19 mouse cellular contexts compared by ENCODE assay signal in the genomic region with DNA sequence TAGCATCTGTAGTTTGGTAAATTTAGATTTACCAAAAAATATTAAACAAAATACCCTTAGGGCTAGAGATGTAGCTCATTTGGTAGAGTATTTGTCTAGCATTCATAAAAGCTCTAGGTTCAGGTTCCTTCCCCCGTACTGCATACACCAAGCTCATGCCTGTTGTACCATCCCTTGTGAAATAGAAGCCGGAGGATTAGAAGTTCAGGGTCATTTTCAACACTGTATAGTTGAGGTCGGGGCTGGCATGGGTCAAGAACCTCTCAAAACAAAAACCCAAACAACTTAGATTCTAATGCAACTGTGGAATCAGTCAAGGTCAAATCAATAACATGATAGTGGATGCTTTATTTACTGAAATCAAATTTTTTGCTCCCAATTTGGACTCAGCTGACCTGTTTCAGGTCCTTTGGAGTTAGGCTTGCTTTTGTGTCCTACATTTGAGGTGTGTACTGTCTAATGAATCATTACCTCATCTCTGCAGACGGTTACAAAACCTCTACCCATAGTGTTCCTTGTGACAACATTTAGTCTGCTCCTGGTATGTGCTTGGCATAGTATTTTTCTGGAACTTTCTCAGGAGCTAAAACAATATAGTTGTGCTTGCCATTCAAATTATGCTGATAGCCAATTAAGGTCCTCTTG. TPM values are rescaled to one million over a fixed set of nuclear protein-coding genes. Genes with fewer than 3 reads are reported as not detected.
"Had no signal": no experiment of that assay in that cellular context is flagged by ENCODE, and none has a peak within 500 bp of the region (broad histone marks: within the 10 kb centered on the region; RNA-seq: fewer than 3 reads in every experiment).

No protein-coding gene starts in this region.

- H3K36me3 ChIP-seq: lung, embryonic 15.5 days; midbrain, embryonic 13.5 days; midbrain, embryonic 15.5 days; neural tube, embryonic 12.5 days had no signal

- DNase-seq: lung, adult 2 months; lung, postnatal 14 days; lung, postnatal 36 days; retina, postnatal 1 day; right cerebral cortex, adult 18-20 months; right cerebral cortex, postnatal 25 days; right cerebral cortex, postnatal 4 days; spleen, adult 18-20 months; thymus, adult 18-20 months; thymus, postnatal 14 days; thymus, postnatal 36 days had no signal

- ATAC-seq: lung, postnatal 0 days; midbrain, embryonic 13.5 days; midbrain, embryonic 15.5 days had no signal

- H3K4me3 ChIP-seq: lung, embryonic 15.5 days; megakaryocyte, embryonic 14.5 days; midbrain, embryonic 13.5 days; midbrain, embryonic 15.5 days; neural tube, embryonic 12.5 days had no signal

- H3K27me3 ChIP-seq: lung, embryonic 15.5 days; megakaryocyte, embryonic 14.5 days; midbrain, embryonic 13.5 days; midbrain, embryonic 15.5 days; neural tube, embryonic 12.5 days had no signal

- H3K9me3 ChIP-seq: lung, embryonic 15.5 days; midbrain, embryonic 15.5 days had no signal

- H3K4me1 ChIP-seq: lung, embryonic 15.5 days; megakaryocyte, embryonic 14.5 days; midbrain, embryonic 13.5 days; midbrain, embryonic 15.5 days; neural tube, embryonic 12.5 days had no signal

- H3K4me2 ChIP-seq: lung, embryonic 15.5 days; midbrain, embryonic 11.5 days; midbrain, embryonic 13.5 days; midbrain, embryonic 15.5 days; neural tube, embryonic 12.5 days had no signal

- H3K27ac ChIP-seq: lung, embryonic 15.5 days; macrophage; midbrain, embryonic 13.5 days; midbrain, embryonic 15.5 days; neural tube, embryonic 12.5 days had no signal

- H3K9ac ChIP-seq: lung, embryonic 15.5 days; midbrain, embryonic 13.5 days; midbrain, embryonic 15.5 days; neural tube, embryonic 12.5 days had no signal

RNA-seq across cellular contexts. Expression of gene Nhsl1, which starts 42.6 kb away (rescaled TPM):
- polyA plus RNA-seq: macrophage had no signal
